Mouse (Mus musculus) bone marrow macrophage, adult 2 months (primary cell): Measurements from ENCODE around the gene Eya2.

ENCODE experiments used
- CTCF ChIP-seq: IDR thresholded peaks from 2 replicates; pipeline ENCODE4 v1.5.1; 2012; ENCODE audit warnings: low read depth, mild to moderate bottlenecking, low read length, moderate library complexity
- POLR2A ChIP-seq: IDR thresholded peaks from 2 replicates; pipeline ENCODE4 v1.6.1; 2012; ENCODE audit warnings: mild to moderate bottlenecking, low read depth, low read length, borderline replicate concordance

GRCm38 (mm10) chr2:165561861-165562260, 33.0 kb upstream of the Eya2 start:
- TF ChIP-seq POLR2A (no peak), CTCF (no peak)
